Mouse (Mus musculus) midbrain, embryonic 14.5 days (tissue): Measurements from ENCODE around the gene Gm20604. TPM values are rescaled to one million over a fixed set of nuclear protein-coding genes. Genes with fewer than 3 reads are reported as not detected.

ENCODE experiments used
- ATAC-seq: fragments of 200-750 bp; cut with Nextera tagmentation; 2 replicates; pipeline ENCODE4 v1.8.0; 2017; ENCODE audit warnings: moderate number of reproducible peaks, moderate library complexity; ENCODE audit not compliant: low FRiP score, low TSS enrichment
- DNase-seq: peaks from one replicate; pipeline ENCODE4 v3.0.0-alpha.2; 2015
- H3K27ac ChIP-seq: fragments of 300-500 bp; sonication (generic); replicated peaks from 2 replicates; pipeline ENCODE4 v1.5.1; 2014; ENCODE audit warnings: mild to moderate bottlenecking, low read depth, low read length, moderate library complexity
- H3K27me3 ChIP-seq: fragments of 300-500 bp; sonication (generic); 2 replicates; pipeline ENCODE4 v1.6.1; 2014; ENCODE audit warnings: low read length, control low read depth, mixed read lengths; ENCODE audit not compliant: control insufficient read depth, insufficient read depth
- H3K36me3 ChIP-seq: fragments of 300-500 bp; sonication (generic); 2 replicates; pipeline ENCODE4 v1.6.1; 2014; ENCODE audit warnings: low read length, control low read depth; ENCODE audit not compliant: control insufficient read depth, insufficient read depth
- H3K4me1 ChIP-seq: fragments of 300-500 bp; sonication (generic); 2 replicates; pipeline ENCODE4 v1.6.1; 2014; ENCODE audit warnings: mild to moderate bottlenecking, antibody characterized with exemption, low read length, control low read depth; ENCODE audit not compliant: control insufficient read depth, insufficient read depth
- H3K4me2 ChIP-seq: fragments of 300-500 bp; sonication (generic); 2 replicates; pipeline ENCODE4 v1.6.1; 2014; ENCODE audit warnings: mild to moderate bottlenecking, low read length, moderate library complexity
- H3K4me3 ChIP-seq: fragments of 300-500 bp; sonication (generic); replicated peaks from 2 replicates; pipeline ENCODE4 v1.5.1; 2014; ENCODE audit warnings: low read depth, low read length
- H3K9ac ChIP-seq: fragments of 300-500 bp; sonication (generic); replicated peaks from 2 replicates; pipeline ENCODE4 v1.6.1; 2014; ENCODE audit warnings: mild to moderate bottlenecking, low read length, moderate library complexity
- H3K9me3 ChIP-seq: fragments of 300-500 bp; sonication (generic); 2 replicates; pipeline ENCODE4 v1.6.1; 2016; ENCODE audit warnings: low read length, control low read depth, mixed read lengths; ENCODE audit not compliant: control insufficient read depth
- WGBS: fragments of 180-500 bp; shearing (Covaris S2); extraction: QIAGEN DNeasy Blood & Tissue Kit; methylation state at CpG from one replicate; pipeline ENCODE4 v1.1.7; 2014; 5-methylcytosine and 5-hydroxymethylcytosine counted together
- polyA plus RNA-seq: library from polyadenylated mRNA; unstranded; fragments of >200 nt; fragmentation: Nextera tagmentation; extraction: Ambion mirVana; gene quantifications from 2 replicates; pipeline ENCODE4 v1.2.1, GENCODE M21; 2014

Gm20604 gene
- 46.7 and 47.3 TPM in 2 replicates for polyA plus RNA-seq

GRCm38 (mm10) chr12:102758403-102758756 is at the start of gene Gm20604:
Gm20604 (minus strand) TSS chr12:102758672.
- ATAC-seq (no peak), DNase-seq (no peak)
- under 1% methylated on average over 10 of the region's 10 CpGs for WGBS
- Histone ChIP-seq H3K9ac (peak within 1 kb of the TSS; percentile 74), H3K9me3 (no peaks in the 10 kb centered on the region), H3K4me2 (peak within 1 kb of the TSS; percentile 94), H3K27me3 (no peaks in the 10 kb centered on the region), H3K36me3 (peaks cover 13% of the 10 kb centered on the region), H3K4me3 (peak within 1 kb of the TSS; percentile 72), H3K27ac (peak within 1 kb of the TSS; percentile 83), H3K4me1 (peaks cover 19% of the 10 kb centered on the region)

- Histone ChIP-seq H3K4me3 (no peak overlapping the region), H3K4me1 (no peaks in the 10 kb centered on the region), H3K9ac (no peak overlapping the region), H3K27ac (no peak overlapping the region), H3K27me3 (no peaks in the 10 kb centered on the region), H3K36me3 (peaks cover 12% of the 10 kb centered on the region), H3K4me2 (no peak overlapping the region), H3K9me3 (no peaks in the 10 kb centered on the region)
- 97% methylated on average over 2 of the region's 2 CpGs for WGBS
- ATAC-seq (no peak), DNase-seq (no peak)
Measured at GRCm38 (mm10) chr12:102799528-102799927, 41.1 kb upstream of the Gm20604 start.

- Histone ChIP-seq H3K9ac (no peak overlapping the region), H3K36me3 (peaks cover 73% of the 10 kb centered on the region), H3K4me2 (no peak overlapping the region), H3K27ac (no peak overlapping the region), H3K4me3 (no peak overlapping the region), H3K9me3 (no peaks in the 10 kb centered on the region), H3K27me3 (no peaks in the 10 kb centered on the region), H3K4me1 (no peaks in the 10 kb centered on the region)
- WGBS = 92% methylated on average over 7 of the region's 7 CpGs
- DNase-seq = no peak
- ATAC-seq = no peak
Measured at GRCm38 (mm10) chr12:102787927-102788326, 29.5 kb upstream of the Gm20604 start.

- WGBS = 88% methylated on average over 5 of the region's 5 CpGs
- Histone ChIP-seq H3K27me3 (no peaks in the 10 kb centered on the region), H3K4me2 (no peak overlapping the region), H3K36me3 (peaks cover 55% of the 10 kb centered on the region), H3K4me3 (no peak overlapping the region), H3K4me1 (no peaks in the 10 kb centered on the region), H3K9me3 (no peaks in the 10 kb centered on the region), H3K27ac (no peak overlapping the region), H3K9ac (no peak overlapping the region)
- ATAC-seq = no peak
- no peak for DNase-seq
Measured at GRCm38 (mm10) chr12:102785593-102785985, 27.1 kb upstream of the Gm20604 start.

- Histone ChIP-seq H3K9ac (no peak overlapping the region), H3K27ac (no peak overlapping the region), H3K36me3 (peaks cover 55% of the 10 kb centered on the region), H3K27me3 (no peaks in the 10 kb centered on the region), H3K4me3 (no peak overlapping the region), H3K4me2 (no peak overlapping the region), H3K9me3 (no peaks in the 10 kb centered on the region), H3K4me1 (no peaks in the 10 kb centered on the region)
- 92% methylated on average over 19 of the region's 19 CpGs for WGBS
- DNase-seq = no peak
- no peak for ATAC-seq
Measured at GRCm38 (mm10) chr12:102784899-102785592, 26.6 kb upstream of the Gm20604 start.

GRCm38 (mm10) chr12:102782841-102783240 is 24.4 kb upstream of the Gm20604 start:
- Histone ChIP-seq H3K9me3 (no peaks in the 10 kb centered on the region), H3K4me3 (no peak overlapping the region), H3K36me3 (peaks cover 48% of the 10 kb centered on the region), H3K4me1 (no peaks in the 10 kb centered on the region), H3K4me2 (no peak overlapping the region), H3K27me3 (no peaks in the 10 kb centered on the region), H3K9ac (no peak overlapping the region), H3K27ac (no peak overlapping the region)
- WGBS = 97% methylated on average over 5 of the region's 5 CpGs
- DNase-seq = no peak
- no peak for ATAC-seq

GRCm38 (mm10) chr12:102779452-102779851 is 21.0 kb upstream of the Gm20604 start:
- H3K9me3 ChIP-seq = no peaks in the 10 kb centered on the region
- H3K4me1 ChIP-seq = no peaks in the 10 kb centered on the region
- H3K9ac ChIP-seq = no peak overlapping the region
- H3K4me2 ChIP-seq = no peak overlapping the region
- no peak overlapping the region for H3K27ac ChIP-seq
- ATAC-seq (no peak), DNase-seq (peak; percentile 33)
- H3K36me3 ChIP-seq = peaks cover 48% of the 10 kb centered on the region
- 48% methylated on average over 3 of the region's 3 CpGs for WGBS
- no peaks in the 10 kb centered on the region for H3K27me3 ChIP-seq
- no peak overlapping the region for H3K4me3 ChIP-seq

- peaks cover 51% of the 10 kb centered on the region for H3K36me3 ChIP-seq
- no peak overlapping the region for H3K4me2 ChIP-seq
- WGBS = 61% methylated on average over 5 of the region's 5 CpGs
Measured at GRCm38 (mm10) chr12:102778151-102778550, 19.7 kb upstream of the Gm20604 start.

GRCm38 (mm10) chr12:102776035-102776434 is 17.6 kb upstream of the Gm20604 start:
- H3K4me3 ChIP-seq = no peak overlapping the region
- ATAC-seq (no peak), DNase-seq (no peak)
- H3K27ac ChIP-seq = no peak overlapping the region
- H3K4me1 ChIP-seq = no peaks in the 10 kb centered on the region
- no peak overlapping the region for H3K9ac ChIP-seq
- 88% methylated on average over 14 of the region's 14 CpGs for WGBS
- peaks cover 65% of the 10 kb centered on the region for H3K36me3 ChIP-seq
- no peak overlapping the region for H3K4me2 ChIP-seq
- H3K27me3 ChIP-seq = no peaks in the 10 kb centered on the region
- H3K9me3 ChIP-seq = no peaks in the 10 kb centered on the region

More at GRCm38 (mm10) chr12:102778151-102778550, 19.7 kb upstream of the Gm20604 start:
- H3K27me3 ChIP-seq = no peaks in the 10 kb centered on the region
- no peaks in the 10 kb centered on the region for H3K4me1 ChIP-seq
- H3K27ac ChIP-seq = no peak overlapping the region
- no peaks in the 10 kb centered on the region for H3K9me3 ChIP-seq
- ATAC-seq = no peak
- no peak overlapping the region for H3K9ac ChIP-seq
- no peak for DNase-seq
- H3K4me3 ChIP-seq = no peak overlapping the region
